19 mouse cellular contexts compared by ENCODE assay signal in genomic region chr16:15220961-15221547, GRCm38 (mm10).
DNase-seq lines count a peak whose midpoint lies in the region; ATAC-seq and TF ChIP-seq lines count a peak whose summit lies in the region.
"Had no signal": no experiment of that assay in that cellular context is flagged by ENCODE, and none has a peak within 500 bp of the region (broad histone marks: within the 10 kb centered on the region; RNA-seq: fewer than 3 reads in every experiment).

No protein-coding gene starts in this region.

- TF ChIP-seq CTCF in hindbrain, postnatal 0 days (IDR thresholded peaks at IDR 0.05; ENCODE audit: low read depth): no peak
- TF ChIP-seq CTCF in kidney, adult 2 months (conservative IDR thresholded peaks at IDR 0.05; ENCODE audit: insufficient read depth, insufficient read length, low read depth, low read length): no peak
- TF ChIP-seq CTCF in liver, postnatal 0 days (IDR thresholded peaks at IDR 0.05; ENCODE audit: low read depth): no peak

- no peaks in the 10 kb centered on the region for H3K4me1 ChIP-seq in hindbrain, embryonic 11.5 days (replicated peaks; ENCODE audit: control insufficient read depth, insufficient read depth, low read length)
- no peaks in the 10 kb centered on the region for H3K4me1 ChIP-seq in hindbrain, postnatal 0 days (ENCODE audit: insufficient read depth, low read length)
- no peaks in the 10 kb centered on the region for H3K4me1 ChIP-seq in neural tube, embryonic 11.5 days (ENCODE audit: control insufficient read depth, insufficient read depth, low read length)
- H3K4me1 ChIP-seq in kidney, adult 2 months (ENCODE audit: control insufficient read depth, insufficient read depth, low read length): no peaks in the 10 kb centered on the region
- no peaks in the 10 kb centered on the region for H3K4me1 ChIP-seq in liver, postnatal 0 days (ENCODE audit: insufficient read depth)
- H3K4me1 ChIP-seq: heart, embryonic 13.5 days; lung, embryonic 15.5 days; neural tube, embryonic 12.5 days had no signal

- no peak overlapping the region for H3K4me3 ChIP-seq in hindbrain, embryonic 11.5 days (ENCODE audit: low read depth, low read length)
- no peak overlapping the region for H3K4me3 ChIP-seq in hindbrain, postnatal 0 days (ENCODE audit: low read length)
- no peak overlapping the region for H3K4me3 ChIP-seq in neural tube, embryonic 11.5 days (ENCODE audit: low read depth, low read length)
- H3K4me3 ChIP-seq in kidney, adult 2 months (ENCODE audit: insufficient read depth, low read depth, low read length): no peak overlapping the region
- no peak overlapping the region for H3K4me3 ChIP-seq in liver, postnatal 0 days (ENCODE audit: low read depth, low read length)
- H3K4me3 ChIP-seq: heart, embryonic 13.5 days; lung, embryonic 15.5 days; neural tube, embryonic 12.5 days had no signal

- intact Hi-C loops in gastrocnemius, postnatal 14 days (cut with DNase I; ENCODE audit: low total_unique reads): no loop called here

- H3K27me3 ChIP-seq in hindbrain, embryonic 11.5 days (ENCODE audit: control insufficient read depth, insufficient read depth, low read length): no peaks in the 10 kb centered on the region
- no peaks in the 10 kb centered on the region for H3K27me3 ChIP-seq in hindbrain, postnatal 0 days (ENCODE audit: insufficient read depth, low read length)
- H3K27me3 ChIP-seq in neural tube, embryonic 11.5 days (ENCODE audit: control insufficient read depth, insufficient read depth, low read length): no peaks in the 10 kb centered on the region
- H3K27me3 ChIP-seq in kidney, adult 2 months (replicated peaks; ENCODE audit: control insufficient read depth, insufficient read depth, low read length): no peaks in the 10 kb centered on the region
- no peaks in the 10 kb centered on the region for H3K27me3 ChIP-seq in liver, postnatal 0 days (ENCODE audit: insufficient read depth, low read length)
- H3K27me3 ChIP-seq: heart, embryonic 13.5 days; lung, embryonic 15.5 days; neural tube, embryonic 12.5 days had no signal

- DNase-seq in hindbrain, embryonic 11.5 days (ENCODE audit: low spot score): peak; percentile 22
- DNase-seq in hindbrain, postnatal 0 days (ENCODE audit: low spot score): no peak
- peak; percentile 66 for DNase-seq in embryo, embryonic 10.5 days (ENCODE audit: low spot score)
- peak; percentile 86 for DNase-seq in forelimb bud, embryonic 11.5 days (ENCODE audit: low read depth, low spot score)
- peak; percentile 21 for DNase-seq in neural tube, embryonic 11.5 days (ENCODE audit: low spot score)
- no peak for DNase-seq in kidney, adult 2 months
- DNase-seq in liver, postnatal 0 days: no peak
- no peak for DNase-seq in gastrocnemius, postnatal 14 days
- DNase-seq: cerebellum, postnatal 25 days; heart, postnatal 36 days; kidney, adult 9 months; kidney, postnatal 36 days; right cerebral cortex, postnatal 4 days; thymus, postnatal 4 days had no signal

- TF ChIP-seq POLR2A in kidney, adult 2 months (IDR thresholded peaks at IDR 0.05; ENCODE audit: low read depth, low read length): no peak

- no peak for ATAC-seq in hindbrain, embryonic 11.5 days (ENCODE audit: low FRiP score)
- no peak for ATAC-seq in hindbrain, postnatal 0 days
- ATAC-seq in neural tube, embryonic 11.5 days (ENCODE audit: insufficient read depth, low FRiP score, low TSS enrichment): no peak
- ATAC-seq in liver, postnatal 0 days: no peak
- ATAC-seq: forebrain, embryonic 14.5 days; inflammation-experienced regulatory T-cells, adult 6 months had no signal

- no peaks in the 10 kb centered on the region for H3K9me3 ChIP-seq in hindbrain, embryonic 11.5 days (ENCODE audit: control insufficient read depth, low read length)
- H3K9me3 ChIP-seq in hindbrain, postnatal 0 days (ENCODE audit: low read length): no peaks in the 10 kb centered on the region
- H3K9me3 ChIP-seq in neural tube, embryonic 11.5 days (ENCODE audit: control insufficient read depth, low read length): no peaks in the 10 kb centered on the region
- no peaks in the 10 kb centered on the region for H3K9me3 ChIP-seq in liver, postnatal 0 days (ENCODE audit: low read length)
- H3K9me3 ChIP-seq: heart, embryonic 13.5 days; lung, embryonic 15.5 days; neural tube, embryonic 12.5 days had no signal

- no peak overlapping the region for H3K4me2 ChIP-seq in hindbrain, embryonic 11.5 days (replicated peaks; ENCODE audit: low read depth, low read length)
- no peak overlapping the region for H3K4me2 ChIP-seq in hindbrain, postnatal 0 days (ENCODE audit: low read depth, low read length)
- H3K4me2 ChIP-seq in neural tube, embryonic 11.5 days (ENCODE audit: low read depth): no peak overlapping the region
- no peak overlapping the region for H3K4me2 ChIP-seq in liver, postnatal 0 days (ENCODE audit: low read depth, low read length)
- H3K4me2 ChIP-seq: heart, embryonic 13.5 days; lung, embryonic 15.5 days; neural tube, embryonic 12.5 days had no signal

- no peaks in the 10 kb centered on the region for H3K36me3 ChIP-seq in hindbrain, embryonic 11.5 days (ENCODE audit: control insufficient read depth, insufficient read depth, low read length)
- no peaks in the 10 kb centered on the region for H3K36me3 ChIP-seq in hindbrain, postnatal 0 days (ENCODE audit: insufficient read depth, low read length)
- no peaks in the 10 kb centered on the region for H3K36me3 ChIP-seq in neural tube, embryonic 11.5 days (ENCODE audit: control insufficient read depth, insufficient read depth, low read length)
- no peaks in the 10 kb centered on the region for H3K36me3 ChIP-seq in kidney, adult 2 months (ENCODE audit: control insufficient read depth, insufficient read depth, low read length)
- H3K36me3 ChIP-seq in liver, postnatal 0 days (replicated peaks; ENCODE audit: insufficient read depth, low read length): no peaks in the 10 kb centered on the region
- H3K36me3 ChIP-seq: heart, embryonic 13.5 days; lung, embryonic 15.5 days; neural tube, embryonic 12.5 days had no signal

- no peak overlapping the region for H3K9ac ChIP-seq in hindbrain, embryonic 11.5 days (ENCODE audit: low read depth, low read length)
- H3K9ac ChIP-seq in hindbrain, postnatal 0 days (replicated peaks; ENCODE audit: low read length): no peak overlapping the region
- H3K9ac ChIP-seq in neural tube, embryonic 11.5 days (ENCODE audit: low read length): no peak overlapping the region
- H3K9ac ChIP-seq in liver, postnatal 0 days (replicated peaks): no peak overlapping the region
- H3K9ac ChIP-seq: heart, embryonic 13.5 days; lung, embryonic 15.5 days; neural tube, embryonic 12.5 days had no signal

- no peak overlapping the region for H3K27ac ChIP-seq in hindbrain, embryonic 11.5 days (ENCODE audit: low read depth, low read length)
- H3K27ac ChIP-seq in hindbrain, postnatal 0 days: no peak overlapping the region
- no peak overlapping the region for H3K27ac ChIP-seq in neural tube, embryonic 11.5 days (ENCODE audit: low read depth, low read length)
- H3K27ac ChIP-seq in kidney, adult 2 months (ENCODE audit: insufficient read depth, low read depth, low read length): no peak overlapping the region
- H3K27ac ChIP-seq in liver, postnatal 0 days (ENCODE audit: low read depth): no peak overlapping the region
- H3K27ac ChIP-seq: heart, embryonic 13.5 days; lung, embryonic 15.5 days; neural tube, embryonic 12.5 days had no signal

- whole genome bisulfite sequencing in hindbrain, embryonic 11.5 days: 72% methylated on average over 4 of the region's 4 CpGs
- WGBS in hindbrain, postnatal 0 days: 72% methylated on average over 4 of the region's 4 CpGs
- 62% methylated on average over 4 of the region's 4 CpGs for WGBS in neural tube, embryonic 11.5 days
- WGBS in kidney, adult 2 months: 82% methylated on average over 4 of the region's 4 CpGs
- 60% methylated on average over 4 of the region's 4 CpGs for WGBS in liver, postnatal 0 days (ENCODE audit: insufficient replicate concordance)

- TF ChIP-seq EP300 in liver, postnatal 0 days (IDR thresholded peaks at IDR 0.05; ENCODE audit: low read depth): no peak

Comparison
In these comparisons a context has a peak if more than half of its experiments do, and no peak if none do; other contexts are left out.
1. DNase-seq: peak in hindbrain, embryonic 11.5 days (single experiment), embryo, embryonic 10.5 days (single experiment), forelimb bud, embryonic 11.5 days (single experiment) and neural tube, embryonic 11.5 days (single experiment); none in hindbrain, postnatal 0 days (single experiment), kidney, adult 2 months (single experiment), liver, postnatal 0 days (single experiment) and gastrocnemius, postnatal 14 days (single experiment).